Mouse (Mus musculus) myocyte (in vitro differentiated cells): ENCODE measurements at regions not wholly inside any gene's neighbourhood (a gene's known extent, or its start where the extent isn't known, plus 50 kb on each side); places are given as distances from the start of the nearest gene placed in this dataset.

Source experiments
- CEBPB ChIP-seq: IDR thresholded peaks from 2 replicates; pipeline ENCODE4 v1.6.1; 2011; ENCODE audit warnings: mild to moderate bottlenecking, moderate library complexity; ENCODE audit not compliant: poor library complexity, insufficient read depth, severe bottlenecking
- MYOD1 ChIP-seq, 3 experiments: IDR thresholded peaks; one replicate each; pipeline ENCODE4 v1.6.1; 2011; ENCODE audit warnings: control low read depth in 2 of 3, low read depth in 2 of 3, mild to moderate bottlenecking in 2 of 3, moderate library complexity in 1 of 3; ENCODE audit not compliant: insufficient read length in 2 of 3, control insufficient read depth in 1 of 3
- MYOG ChIP-seq, 3 experiments: IDR thresholded peaks; one replicate each; pipeline ENCODE4 v1.6.1; 2011; ENCODE audit warnings: control low read depth in 2 of 3, low read depth in 2 of 3, mild to moderate bottlenecking in 2 of 3; ENCODE audit not compliant: insufficient read length in 2 of 3, control insufficient read depth in 1 of 3, insufficient read depth in 1 of 3
- POLR2A ChIP-seq: IDR thresholded peaks from one replicate; pipeline ENCODE4 v1.6.1; 2011; ENCODE audit warnings: low read depth, mild to moderate bottlenecking, control low read depth, moderate library complexity; ENCODE audit not compliant: insufficient read length
- POLR2AphosphoS2 ChIP-seq: IDR thresholded peaks from one replicate; pipeline ENCODE4 v1.6.1; 2011; ENCODE audit warnings: low read depth, control low read depth; ENCODE audit not compliant: insufficient read length
- REST ChIP-seq: IDR thresholded peaks from one replicate; pipeline ENCODE4 v1.6.1; 2011; ENCODE audit warnings: mild to moderate bottlenecking, control low read depth, moderate library complexity; ENCODE audit not compliant: insufficient read depth, insufficient read length
- TCF12 ChIP-seq: IDR thresholded peaks from one replicate; pipeline ENCODE4 v1.6.1; 2011; ENCODE audit warnings: mild to moderate bottlenecking, control low read depth; ENCODE audit not compliant: poor library complexity, insufficient read depth, severe bottlenecking
- USF1 ChIP-seq: IDR thresholded peaks from one replicate; pipeline ENCODE4 v1.6.1; 2011; ENCODE audit warnings: low read depth, mild to moderate bottlenecking, control low read depth, moderate library complexity

GRCm38 (mm10) chr14:76253850-76254249 lies 143.2 kb downstream of the Nufip1 start:
- TF ChIP-seq POLR2A (no peak), MYOG (IDR thresholded peaks at IDR 0.05; ENCODE audit: control insufficient read depth in 1 of 3, insufficient read depth in 1 of 3, insufficient read length in 2 of 3, low read depth in 2 of 3) (no peak), USF1 (no peak), MYOD1 (IDR thresholded peaks at IDR 0.05; ENCODE audit: control insufficient read depth in 1 of 3, insufficient read length in 2 of 3, low read depth in 2 of 3) (no peak), TCF12 (no peak), POLR2AphosphoS2 (no peak), REST (no peak), CEBPB (no peak)
